19 mouse cellular contexts compared by ENCODE assay signal in the genomic region with DNA sequence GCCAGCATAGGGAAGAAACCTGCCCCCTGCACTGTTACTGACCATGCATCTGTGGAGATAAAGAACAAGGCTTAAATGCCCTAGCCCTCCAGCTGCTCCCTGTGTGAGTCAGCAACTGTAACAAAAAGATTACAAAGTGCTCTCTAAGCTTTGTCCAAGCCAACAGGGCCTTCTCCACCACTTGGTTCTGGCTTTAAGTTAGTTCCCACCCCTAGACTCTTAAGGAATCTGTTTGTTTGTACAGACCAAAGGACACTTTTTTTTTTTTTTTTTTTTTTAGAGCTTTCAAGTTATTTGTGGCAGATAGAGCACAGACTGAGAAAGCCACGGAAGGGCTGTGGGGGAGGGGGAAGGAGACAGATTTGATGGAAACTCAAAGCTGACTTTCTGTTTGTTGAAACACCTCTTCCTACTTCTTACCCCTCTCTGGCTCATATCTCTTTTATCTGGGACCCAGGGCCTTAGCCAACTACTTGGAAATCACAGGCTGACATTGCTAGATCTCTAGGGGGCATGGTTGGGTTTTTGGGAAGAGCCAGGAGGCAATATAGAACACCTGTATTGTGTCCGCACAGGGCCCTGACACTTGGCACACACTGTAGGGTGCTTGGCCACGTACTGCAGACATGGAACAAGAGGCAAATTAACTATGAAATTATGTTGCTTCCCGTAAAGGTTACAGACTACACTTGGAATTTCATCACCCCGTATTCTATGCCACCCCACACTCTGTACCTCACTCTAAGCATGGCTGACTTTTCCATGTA. TPM values are rescaled to one million over a fixed set of nuclear protein-coding genes. Genes with fewer than 3 reads are reported as not detected.
DNase-seq lines count a peak whose midpoint lies in the region; ATAC-seq and TF ChIP-seq lines count a peak whose summit lies in the region.
"Had no signal": no experiment of that assay in that cellular context is flagged by ENCODE, and none has a peak within 500 bp of the region (broad histone marks: within the 10 kb centered on the region; RNA-seq: fewer than 3 reads in every experiment).

No protein-coding gene starts in this region.

- CTCF ChIA-PET in Patski (lab: Charles Lee): interaction anchor here (1.2 kb wide), 3 partner anchors 8 to 140 kb away, joined by 3 to 7 read pairs (median 4); no protein-coding TSS in a partner anchor

- H3K4me2 ChIP-seq in heart, embryonic 11.5 days: no peak overlapping the region
- no peak overlapping the region for H3K4me2 ChIP-seq in limb, embryonic 14.5 days (replicated peaks; ENCODE audit: low read depth, low read length, severe bottlenecking)
- H3K4me2 ChIP-seq: embryonic facial prominence, embryonic 13.5 days had no signal

- in situ Hi-C loops in Patski (cut with MboI; ENCODE audit: low pct_unique_long_range_greater_than_20kb): no loop called here

- no peaks in the 10 kb centered on the region for H3K27me3 ChIP-seq in heart, embryonic 11.5 days (ENCODE audit: control insufficient read depth, insufficient read depth, low read length)
- H3K27me3 ChIP-seq in limb, embryonic 14.5 days (ENCODE audit: control insufficient read depth, insufficient read depth, low read length): no peaks in the 10 kb centered on the region
- no peaks in the 10 kb centered on the region for H3K27me3 ChIP-seq in limb, embryonic 10.5 days (ENCODE audit: low read depth, poor library complexity, severe bottlenecking)
- H3K27me3 ChIP-seq in Patski: no peaks in the 10 kb centered on the region
- H3K27me3 ChIP-seq: embryonic facial prominence, embryonic 13.5 days had no signal

- TF ChIP-seq POLR2A in limb, embryonic 14.5 days (IDR thresholded peaks at IDR 0.05; ENCODE audit: borderline replicate concordance, extremely low read depth, insufficient read depth, insufficient read length): no peak

- no peaks in the 10 kb centered on the region for H3K36me3 ChIP-seq in heart, embryonic 11.5 days (ENCODE audit: control insufficient read depth, insufficient read depth, low read length)
- H3K36me3 ChIP-seq in limb, embryonic 14.5 days (ENCODE audit: control insufficient read depth, insufficient read depth, low read length): no peaks in the 10 kb centered on the region
- no peaks in the 10 kb centered on the region for H3K36me3 ChIP-seq in limb, embryonic 10.5 days
- H3K36me3 ChIP-seq: embryonic facial prominence, embryonic 13.5 days had no signal

- peaks cover 23% of the 10 kb centered on the region for H3K4me1 ChIP-seq in heart, embryonic 11.5 days (ENCODE audit: control insufficient read depth, insufficient read depth, low read length)
- H3K4me1 ChIP-seq in limb, embryonic 14.5 days (ENCODE audit: control insufficient read depth, insufficient read depth, low read length): peaks cover 31% of the 10 kb centered on the region
- H3K4me1 ChIP-seq in limb, embryonic 10.5 days: peaks cover 19% of the 10 kb centered on the region
- H3K4me1 ChIP-seq: megakaryocyte, embryonic 14.5 days had no signal

- no peak overlapping the region for H3K9ac ChIP-seq in heart, embryonic 11.5 days (ENCODE audit: low read depth, low read length)
- H3K9ac ChIP-seq in limb, embryonic 14.5 days (ENCODE audit: low read depth, low read length, severe bottlenecking): no peak overlapping the region
- H3K9ac ChIP-seq: embryonic facial prominence, embryonic 13.5 days had no signal

- WGBS in heart, embryonic 11.5 days (ENCODE audit: insufficient replicate concordance): 60% methylated on average over 5 of the region's 5 CpGs
- WGBS in limb, embryonic 14.5 days: 63% methylated on average over 5 of the region's 5 CpGs
- 81% methylated on average over 5 of the region's 5 CpGs for WGBS in limb, embryonic 10.5 days

- DNase-seq in heart, adult 8-10 months (ENCODE audit: low spot score): no peak
- no peak for DNase-seq in limb, embryonic 14.5 days (ENCODE audit: low spot score)
- no peak for DNase-seq in limb, embryonic 10.5 days (ENCODE audit: low spot score)
- no peak for DNase-seq in Patski (ENCODE audit: low read depth, low spot score)
- DNase-seq in lung, postnatal 36 days: peak; percentile 43
- DNase-seq in cerebellum, adult 8-10 months: no peak
- no peak for DNase-seq in spleen, postnatal 4 days (ENCODE audit: low spot score in 2 of 2)
- DNase-seq: cerebellum, postnatal 25 days; kidney, postnatal 14 days; liver; thymus, postnatal 14 days had no signal

- no peak for ATAC-seq in heart, embryonic 11.5 days (replicated peaks; ENCODE audit: insufficient number of reproducible peaks, low FRiP score, low TSS enrichment)
- ATAC-seq in limb, embryonic 14.5 days (ENCODE audit: low FRiP score, low read depth): no peak
- peak; percentile 42 for ATAC-seq in Patski
- ATAC-seq: forebrain, embryonic 16.5 days; hindbrain, embryonic 16.5 days had no signal

- 0 out of 2 replicates have a peak overlapping the region, but pooled peaks have one; percentile 10 for H3K27ac ChIP-seq in heart, embryonic 11.5 days (ENCODE audit: low read depth, low read length)
- H3K27ac ChIP-seq in limb, embryonic 14.5 days (replicated peaks; ENCODE audit: low read depth, low read length): peak overlapping the region; percentile 52; the same call in 1 of the 2 replicates
- no peak overlapping the region for H3K27ac ChIP-seq in limb, embryonic 10.5 days
- H3K27ac ChIP-seq: embryonic facial prominence, embryonic 13.5 days had no signal

- POLR2A ChIA-PET in Patski (lab: Charles Lee): interaction anchor here (0.7 kb wide), 1 partner anchor 1513 kb away, joined by 4 read pairs; no protein-coding TSS in a partner anchor

- TF ChIP-seq CTCF in Patski (IDR thresholded peaks at IDR 0.05): no peak

- H3K9me3 ChIP-seq in heart, embryonic 11.5 days (replicated peaks; ENCODE audit: control insufficient read depth, low read length): no peaks in the 10 kb centered on the region
- H3K9me3 ChIP-seq in limb, embryonic 14.5 days (ENCODE audit: control insufficient read depth, low read length): no peaks in the 10 kb centered on the region
- no peaks in the 10 kb centered on the region for H3K9me3 ChIP-seq in limb, embryonic 10.5 days (replicated peaks)
- H3K9me3 ChIP-seq: embryonic facial prominence, embryonic 13.5 days; megakaryocyte, embryonic 14.5 days had no signal

- H3K4me3 ChIP-seq in heart, embryonic 11.5 days (ENCODE audit: low read depth, low read length): no peak overlapping the region
- no peak overlapping the region for H3K4me3 ChIP-seq in limb, embryonic 14.5 days (replicated peaks; ENCODE audit: low read length)
- H3K4me3 ChIP-seq in limb, embryonic 10.5 days: no peak overlapping the region
- H3K4me3 ChIP-seq: embryonic facial prominence, embryonic 13.5 days; megakaryocyte, embryonic 14.5 days had no signal

RNA-seq across cellular contexts. Expression of gene Cdrt4, which starts 44.9 kb away (rescaled TPM):
- 0.54 TPM in 1 of 2 replicates, not detected in the other for polyA plus RNA-seq in heart, embryonic 11.5 days (2014; fragmentation: Nextera tagmentation; extraction: Ambion mirVana)
- total RNA-seq in heart, adult 8-10 months (2022): not detected
- polyA plus RNA-seq in limb, embryonic 14.5 days (2012; rRNA removed): 0.52 TPM in 1 of 2 replicates, not detected in the other
- 0.36 and 0.58 TPM in 2 replicates for polyA plus RNA-seq in limb, embryonic 14.5 days (2014; fragmentation: Nextera tagmentation; extraction: Ambion mirVana)
- not detected in 2 replicates for polyA plus RNA-seq in limb, embryonic 10.5 days (2016; fragmentation: Nextera tagmentation; extraction: Ambion mirVana)
- not detected for polyA plus RNA-seq in Patski (2021)
- total RNA-seq: adrenal gland, postnatal 14 days; left cerebral cortex, adult 18-20 months; neutrophil, adult 5-6 weeks had no signal
- polyA plus RNA-seq: forebrain, embryonic 16.5 days had no signal
